Mouse (Mus musculus) right cerebral cortex, postnatal 25 days (tissue): ENCODE results near the gene Ncoa6.

Experiments used
- DNase-seq: peaks from one replicate; pipeline ENCODE4 v3.0.0; 2022

The Ncoa6 gene

DNA sequence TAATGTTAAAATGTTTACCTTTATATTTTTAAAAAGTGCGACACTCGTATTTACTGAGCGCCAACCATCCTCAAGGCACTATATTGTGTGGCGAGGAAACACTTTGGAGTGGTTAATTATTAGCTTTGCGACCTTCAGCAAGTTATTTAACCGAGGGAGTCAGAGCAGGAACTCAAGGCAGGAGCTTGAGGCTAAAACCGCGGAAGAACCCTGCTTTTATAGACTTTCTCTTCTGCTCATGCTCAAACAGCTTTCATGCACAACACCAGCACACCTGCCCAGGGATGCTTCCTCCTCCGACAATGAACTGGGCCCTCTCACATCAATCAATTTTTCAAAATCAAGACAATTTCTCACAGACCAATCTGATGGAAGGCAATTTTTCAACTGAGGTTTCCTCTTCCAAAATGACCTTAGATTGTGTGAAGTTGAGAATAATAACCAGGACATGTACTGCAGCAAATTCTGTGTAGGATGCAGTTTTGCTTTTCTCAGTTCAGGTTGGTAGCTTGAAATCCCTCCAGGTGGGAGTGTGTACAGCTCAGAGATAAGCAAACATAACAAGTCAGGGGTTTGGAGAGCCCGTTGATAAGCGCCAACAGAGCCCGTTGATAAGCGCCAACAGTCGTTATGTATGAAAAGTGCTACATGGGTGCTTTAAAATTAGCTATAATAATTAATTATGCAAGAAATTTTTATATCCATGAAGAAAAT lies 115.9 kb downstream of the Ncoa6 start:
- DNase-seq, result peak; percentile 5

DNA sequence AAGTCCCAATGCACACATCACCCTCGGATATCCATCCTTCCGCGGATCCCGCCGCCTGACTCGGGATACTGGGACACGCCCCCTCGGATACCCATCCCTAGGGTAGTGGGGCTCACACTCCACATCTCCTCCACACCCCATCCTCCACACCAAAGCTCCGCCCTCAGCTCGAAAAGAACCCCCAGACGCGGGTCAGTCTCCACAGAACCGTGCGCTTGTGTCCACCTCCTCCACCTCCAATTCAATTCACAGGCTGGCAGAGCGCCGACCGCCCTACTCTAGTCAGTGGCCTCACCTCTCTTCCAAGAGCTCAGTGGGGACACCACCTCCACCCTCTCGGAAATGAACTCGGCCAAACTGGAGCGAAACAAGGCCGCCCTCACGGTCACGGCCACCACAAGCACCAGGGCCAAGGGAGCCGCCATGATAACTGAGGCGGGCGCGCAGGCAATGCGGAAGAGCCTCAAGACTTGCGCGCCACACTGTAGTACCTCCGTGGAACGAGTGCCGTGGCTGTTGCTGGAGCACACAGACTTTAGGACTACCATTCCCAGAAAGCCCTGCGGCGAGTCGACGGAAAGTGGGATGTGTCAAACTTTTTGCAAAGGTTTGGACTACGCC lies 116.6 kb downstream of the Ncoa6 start, which contains the start of gene Pigu:
TSS of gene Pigu (minus strand) at position 460 of the 621 bp plus-strand sequence.
- peak; percentile 94 for DNase-seq

- no peak for DNase-seq
Measured at GRCm38 (mm10) chr2:155354402-155354801, 119.3 kb downstream of the Ncoa6 start.

DNA sequence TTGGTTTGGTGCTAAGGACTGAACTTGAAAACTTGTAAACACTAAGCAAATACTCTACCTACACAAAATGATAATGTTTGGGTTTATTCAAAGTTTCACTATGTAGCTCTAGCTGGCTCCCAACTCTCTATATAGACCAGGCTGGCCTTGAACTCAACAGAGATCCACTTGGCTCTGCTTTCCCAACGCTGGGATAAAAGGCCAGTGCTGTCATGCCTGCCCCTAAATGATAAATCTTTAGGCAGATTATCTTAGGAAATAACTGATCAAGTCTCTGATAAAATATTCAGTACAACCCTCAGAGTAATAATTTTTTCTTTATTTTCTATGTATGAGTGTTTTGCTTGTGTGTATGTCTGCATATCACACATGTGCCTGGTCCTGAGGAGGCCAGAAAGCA lies 127.0 kb downstream of the Ncoa6 start:
- no peak for DNase-seq
